Mouse (Mus musculus) G1E (cell line): ENCODE data around the gene Clec2i. TPM values are rescaled to one million over a fixed set of nuclear protein-coding genes. Genes with fewer than 3 reads are reported as not detected.
A peak's percentile ranks its signal among the peaks of the same experiment; 100 is the strongest.
"Not testable (repeated sequence)": the region's sequence is repeated elsewhere in the genome, so short reads cannot be mapped to it uniquely, and the experiment has no call there.

Experiments used
- ATAC-seq: 2 replicates; pipeline ENCODE4 v1.8.0; 2016; ENCODE audit warnings: mild to moderate bottlenecking; ENCODE audit not compliant: insufficient number of reproducible peaks, poor library complexity, low FRiP score, severe bottlenecking; ENCODE audit errors: extremely low read depth
- DNase-seq: peaks from one replicate; pipeline ENCODE4 v3.0.0; 2012; ENCODE audit warnings: low spot score
- H3K27me3 ChIP-seq: 2 replicates; pipeline ENCODE4 v1.6.1; 2012; ENCODE audit warnings: mild to moderate bottlenecking, low read length, inconsistent platforms; ENCODE audit not compliant: insufficient read depth
- H3K36me3 ChIP-seq: replicated peaks from 2 replicates; pipeline ENCODE3; 2012; ENCODE audit warnings: mild to moderate bottlenecking, inconsistent platforms
- H3K4me1 ChIP-seq: 2 replicates; pipeline ENCODE4 v1.6.1; 2012; ENCODE audit warnings: low read depth, low read length, inconsistent platforms, mixed read lengths; ENCODE audit not compliant: insufficient read depth
- H3K4me3 ChIP-seq: 2 replicates; pipeline ENCODE4 v1.5.1; 2012; ENCODE audit warnings: low read depth, mild to moderate bottlenecking, inconsistent platforms, low read length, moderate library complexity, mixed read lengths
- H3K9me3 ChIP-seq: replicated peaks from 2 replicates; pipeline ENCODE4 v1.6.1; 2012; ENCODE audit warnings: inconsistent platforms
- CTCF ChIP-seq: IDR thresholded peaks from 2 replicates; pipeline ENCODE4 v1.5.1; 2012; ENCODE audit warnings: low read depth, low read length, inconsistent platforms, mixed read lengths
- GATA1 ChIP-seq: IDR thresholded peaks from 2 replicates; pipeline ENCODE4 v1.6.1; 2012; ENCODE audit warnings: borderline replicate concordance, low read length, inconsistent platforms, mixed read lengths
- GATA2 ChIP-seq: IDR thresholded peaks from 2 replicates; pipeline ENCODE4 v1.6.1; 2012; ENCODE audit warnings: low read depth, low read length, inconsistent platforms, borderline replicate concordance
- POLR2AphosphoS5 ChIP-seq: IDR thresholded peaks from 2 replicates; pipeline ENCODE4 v1.6.1; 2012; ENCODE audit warnings: low read depth, low read length, inconsistent platforms; ENCODE audit not compliant: insufficient replicate concordance
- TAL1 ChIP-seq: conservative IDR thresholded peaks from 2 replicates; pipeline ENCODE4 v1.6.1; 2012; ENCODE audit warnings: low read depth, low read length, inconsistent platforms, mixed read lengths
- polyA plus RNA-seq: library from polyadenylated mRNA; stranded (reverse); fragments of >175 nt; gene quantifications from 2 replicates; pipeline ENCODE4 v1.2.3, GENCODE M21; 2012
- total RNA-seq, 2 experiments: library from RNA; stranded (forward) in 1 of 2; stranded (reverse) in 1 of 2; fragments of 200-1000 nt in 1 of 2; fragments of >200 nt in 1 of 2; fragmentation: Nextera tagmentation in 1 of 2; gene quantifications; 2 replicates each; pipeline ENCODE4 v1.2.3; 2014 to 2017

The Clec2i gene
- total RNA-seq (2014; fragmentation: Nextera tagmentation) (not detected in 2 replicates), total RNA-seq (2017) (0.05 TPM in 1 of 2 replicates, not detected in the other), polyA plus RNA-seq (not detected in 2 replicates)

GRCm38 (mm10) chr6:128887091-128887790, at the start of gene Clec2i:
Gene Clec2i (plus strand): TSS chr6:128887588.
- not testable (repeated sequence) for DNase-seq, H3K27me3 ChIP-seq, H3K4me1 ChIP-seq, ATAC-seq, H3K36me3 ChIP-seq, H3K4me3 ChIP-seq
- peaks cover 21% of the 10 kb centered on the region for H3K9me3 ChIP-seq

GRCm38 (mm10) chr6:128838342-128839265, 48.8 kb upstream of the Clec2i start:
- peaks cover 9% of the 10 kb centered on the region for H3K4me1 ChIP-seq
- no peak for TF ChIP-seq GATA1
- TF ChIP-seq TAL1: no peak
- no peak for TF ChIP-seq GATA2
- no peak for TF ChIP-seq POLR2AphosphoS5
- no peak for TF ChIP-seq CTCF
- ATAC-seq (0 out of 2 replicates have a peak, but pooled peaks have one; percentile 4), DNase-seq (no peak)
- no peaks in the 10 kb centered on the region for H3K36me3 ChIP-seq
- peak overlapping the region; percentile 68 for H3K4me3 ChIP-seq
- H3K27me3 ChIP-seq: peaks cover 3% of the 10 kb centered on the region; the same call in 1 of the 2 replicates
- H3K9me3 ChIP-seq: peaks cover 45% of the 10 kb centered on the region

GRCm38 (mm10) chr6:128839266-128839771, 48.1 kb upstream of the Clec2i start:
- TF ChIP-seq GATA1 (no peak), CTCF (no peak), TAL1 (no peak), POLR2AphosphoS5 (no peak), GATA2 (no peak)
- ATAC-seq (peak; percentile 40; the same call in 1 of the 2 replicates), DNase-seq (no peak)
- no peaks in the 10 kb centered on the region for H3K36me3 ChIP-seq
- H3K27me3 ChIP-seq: peaks cover 3% of the 10 kb centered on the region; the same call in 1 of the 2 replicates
- H3K9me3 ChIP-seq: peaks cover 46% of the 10 kb centered on the region
- peaks cover 9% of the 10 kb centered on the region for H3K4me1 ChIP-seq
- H3K4me3 ChIP-seq: peak overlapping the region; percentile 41; the same call in 1 of the 2 replicates

- H3K4me1 ChIP-seq: peaks cover 9% of the 10 kb centered on the region
- H3K36me3 ChIP-seq: no peaks in the 10 kb centered on the region
- DNase-seq (no peak), ATAC-seq (no peak)
- H3K9me3 ChIP-seq: peaks cover 47% of the 10 kb centered on the region
- TF ChIP-seq CTCF (no peak), TAL1 (no peak), POLR2AphosphoS5 (no peak), GATA2 (no peak), GATA1 (no peak)
- H3K27me3 ChIP-seq: peaks cover 3% of the 10 kb centered on the region; the same call in 1 of the 2 replicates
- H3K4me3 ChIP-seq: no peak overlapping the region
These were observed 47.5 kb upstream of the Clec2i start for GRCm38 (mm10) chr6:128839921-128840320.

- not testable (repeated sequence) for H3K4me3 ChIP-seq, ATAC-seq, DNase-seq, H3K27me3 ChIP-seq, H3K4me1 ChIP-seq, H3K36me3 ChIP-seq
- peaks cover 48% of the 10 kb centered on the region for H3K9me3 ChIP-seq
These were observed 46.7 kb upstream of the Clec2i start for GRCm38 (mm10) chr6:128840669-128841068.

GRCm38 (mm10) chr6:128841327-128842089, 45.9 kb upstream of the Clec2i start:
- Histone ChIP-seq H3K9me3 (peaks cover 50% of the 10 kb centered on the region), H3K27me3 (peaks cover 3% of the 10 kb centered on the region; the same call in 1 of the 2 replicates), H3K4me3 (no peak overlapping the region), H3K36me3 (no peaks in the 10 kb centered on the region), H3K4me1 (peaks cover 9% of the 10 kb centered on the region)
- no peak for DNase-seq
- no peak for TF ChIP-seq GATA1
- no peak for TF ChIP-seq TAL1
- no peak for TF ChIP-seq CTCF
- no peak for TF ChIP-seq POLR2AphosphoS5
- no peak for TF ChIP-seq GATA2
- no peak for ATAC-seq
